Mouse (Mus musculus) frontal cortex, postnatal 25 days (tissue): ENCODE results near the gene A230050P20Rik.

Source experiments
- DNase-seq, 2 experiments: peaks; one replicate each; pipeline ENCODE4 v3.0.0; 2022; ENCODE audit warnings: low spot score in 2 of 2

The A230050P20Rik gene

DNA sequence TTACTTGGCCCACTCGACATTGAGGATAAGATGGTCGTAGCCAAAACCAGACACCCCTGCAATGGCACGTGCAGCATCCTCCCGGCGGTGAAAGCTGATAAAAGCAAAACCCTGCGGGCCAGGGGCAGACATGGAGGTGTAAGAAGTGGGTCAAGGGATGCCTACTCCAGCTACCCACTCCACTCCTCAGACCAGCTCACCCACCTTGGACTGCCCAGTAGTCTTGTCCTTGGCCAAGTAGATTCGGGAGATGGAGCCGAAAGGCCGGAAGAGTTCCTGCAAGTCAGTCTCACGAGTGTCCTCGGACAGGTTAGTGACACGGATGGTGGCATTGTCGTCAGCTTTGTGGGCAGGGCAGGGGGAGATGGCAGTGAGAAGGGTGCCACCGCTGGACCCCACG lies 26.2 kb downstream of the A230050P20Rik start:
- no peak for DNase-seq

GRCm38 (mm10) chr9:20895382-20895781 lies 26.9 kb downstream of the A230050P20Rik start:
- no peak for DNase-seq

- DNase-seq = no peak
Measured at GRCm38 (mm10) chr9:20897736-20898510, 29.5 kb downstream of the A230050P20Rik start.

GRCm38 (mm10) chr9:20898511-20899073 lies 30.1 kb downstream of the A230050P20Rik start, which contains the start of gene Eif3g:
Gene Eif3g, minus strand, starts transcription at chr9:20898623.
- DNase-seq = peak; percentile 61 to 75

DNA sequence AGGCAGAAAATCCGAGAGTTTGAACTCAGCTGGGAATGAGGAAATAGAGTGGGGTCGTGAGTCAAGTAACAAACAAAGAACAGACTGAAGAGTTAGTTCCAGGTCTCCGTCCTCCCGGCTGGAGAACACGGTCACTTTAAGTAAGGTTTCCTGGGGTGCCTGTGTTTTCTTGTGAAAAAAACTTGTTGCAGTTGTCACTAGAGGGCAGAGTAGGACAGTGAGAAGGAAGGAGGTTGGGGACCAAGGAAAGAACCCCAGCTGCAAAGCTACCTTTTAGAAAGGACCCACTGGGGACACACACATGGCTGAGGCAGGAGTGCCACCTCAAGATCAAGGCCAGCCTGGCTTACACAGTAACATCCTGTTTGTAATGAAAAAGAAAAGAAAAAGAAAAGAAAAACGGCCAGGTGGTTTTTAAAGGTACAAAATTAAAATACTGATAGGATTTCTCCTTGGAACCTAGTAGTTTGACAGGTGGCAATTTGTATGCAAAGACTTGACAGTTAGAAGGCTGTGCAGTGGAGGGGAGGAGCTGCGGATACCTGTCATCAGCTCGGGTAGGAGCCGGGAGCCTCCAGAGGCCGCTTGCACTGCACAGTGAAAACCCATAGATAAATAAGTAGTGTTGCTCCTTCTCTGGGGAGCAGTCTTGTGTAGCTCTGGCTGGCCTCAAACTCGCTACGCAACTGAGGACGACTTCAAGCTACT lies 33.2 kb downstream of the A230050P20Rik start:
- no peak for DNase-seq

DNA sequence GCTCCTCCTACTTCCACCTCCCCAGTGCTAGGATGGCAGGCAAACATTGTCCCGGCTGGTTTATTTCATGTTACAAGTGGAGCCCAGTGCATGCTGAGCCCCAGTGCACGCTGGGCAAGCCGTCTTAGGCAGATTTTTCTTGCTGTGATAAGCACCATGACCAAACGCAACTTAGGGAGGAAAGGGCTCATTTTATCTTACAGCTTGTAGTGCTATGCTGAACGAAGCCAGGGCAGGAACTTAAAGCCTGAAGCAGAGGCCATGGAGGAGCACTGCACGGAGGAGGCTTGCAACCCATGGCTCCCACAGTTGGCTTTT lies 33.7 kb downstream of the A230050P20Rik start:
- DNase-seq = no peak

DNA sequence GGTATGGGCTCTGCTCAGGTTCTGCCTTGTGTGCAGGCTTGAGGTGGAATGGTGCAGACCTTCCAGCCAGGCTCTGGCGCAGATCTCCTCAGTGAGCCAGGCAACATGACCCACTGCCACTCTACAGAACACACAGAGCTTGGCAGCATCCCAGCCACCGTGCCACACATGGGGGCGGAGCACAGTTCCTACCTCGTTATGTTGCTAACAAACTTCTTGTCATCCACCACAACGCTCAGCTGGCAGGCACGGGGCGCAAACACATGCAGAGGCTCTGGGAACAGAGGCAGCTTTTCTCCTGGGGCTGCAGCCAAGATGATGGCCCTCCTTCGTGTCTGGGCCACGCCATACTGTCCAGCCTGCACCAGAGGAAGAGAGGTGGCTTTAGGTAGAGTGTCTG lies 41.5 kb downstream of the A230050P20Rik start:
- no peak for DNase-seq

GRCm38 (mm10) chr9:20916160-20916559 lies 47.7 kb downstream of the A230050P20Rik start:
- no peak for DNase-seq

- DNase-seq = no peak
Measured at GRCm38 (mm10) chr9:20923258-20923657, 54.8 kb downstream of the A230050P20Rik start.
